Mouse (Mus musculus) liver, embryonic 11.5 days (tissue): ENCODE data around the gene Fkbp7. TPM values are rescaled to one million over a fixed set of nuclear protein-coding genes. Genes with fewer than 3 reads are reported as not detected.
A peak's percentile ranks its signal among the peaks of the same experiment; 100 is the strongest.

Experiments
- ATAC-seq: fragments of 200-750 bp; cut with Nextera tagmentation; replicated peaks from 2 replicates; pipeline ENCODE4 v1.8.0; 2017; ENCODE audit warnings: moderate number of reproducible peaks, mild to moderate bottlenecking, moderate TSS enrichment, moderate library complexity; ENCODE audit not compliant: low FRiP score
- DNase-seq: peaks from one replicate; pipeline ENCODE4 v3.0.0-alpha.2; 2017; ENCODE audit warnings: low spot score
- H3K27ac ChIP-seq: fragments of 300-500 bp; sonication (generic); 2 replicates; pipeline ENCODE4 v1.5.1; 2014; ENCODE audit warnings: mild to moderate bottlenecking, low read depth, low read length, control low read depth
- H3K27me3 ChIP-seq: fragments of 300-500 bp; sonication (generic); replicated peaks from 2 replicates; pipeline ENCODE4 v1.6.1; 2014; ENCODE audit warnings: low read length, mixed read lengths; ENCODE audit not compliant: control insufficient read depth, insufficient read depth
- H3K36me3 ChIP-seq: fragments of 300-500 bp; sonication (generic); 2 replicates; pipeline ENCODE4 v1.6.1; 2014; ENCODE audit warnings: mild to moderate bottlenecking, low read length, moderate library complexity, mixed read lengths; ENCODE audit not compliant: control insufficient read depth, insufficient read depth
- H3K4me1 ChIP-seq: fragments of 300-500 bp; sonication (generic); replicated peaks from 2 replicates; pipeline ENCODE4 v1.6.1; 2014; ENCODE audit warnings: low read length, mixed read lengths; ENCODE audit not compliant: control insufficient read depth, insufficient read depth
- H3K4me2 ChIP-seq: fragments of 300-500 bp; sonication (generic); 2 replicates; pipeline ENCODE4 v1.6.1; 2014; ENCODE audit warnings: mild to moderate bottlenecking, control low read depth, moderate library complexity
- H3K4me3 ChIP-seq: fragments of 300-500 bp; sonication (generic); 2 replicates; pipeline ENCODE4 v1.5.1; 2014; ENCODE audit warnings: low read depth, low read length, control low read depth
- H3K9ac ChIP-seq: fragments of 300-500 bp; sonication (generic); 2 replicates; pipeline ENCODE4 v1.6.1; 2014; ENCODE audit warnings: low read depth, low read length, control low read depth
- H3K9me3 ChIP-seq: fragments of 300-500 bp; sonication (generic); 2 replicates; pipeline ENCODE4 v1.6.1; 2016; ENCODE audit warnings: low read length, inconsistent platforms, mixed read lengths; ENCODE audit not compliant: control insufficient read depth
- WGBS: fragments of 180-500 bp; shearing (Covaris S2); extraction: QIAGEN DNeasy Blood & Tissue Kit; methylation state at CpG from one replicate; pipeline ENCODE4 v1.1.7; 2014; 5-methylcytosine and 5-hydroxymethylcytosine counted together
- polyA plus RNA-seq: library from polyadenylated mRNA; unstranded; fragments of >200 nt; fragmentation: Nextera tagmentation; extraction: Ambion mirVana; gene quantifications from 2 replicates; pipeline ENCODE4 v1.2.1, GENCODE M21; 2014

Fkbp7 gene
- polyA plus RNA-seq = 13.6 and 19.5 TPM in 2 replicates

- peak within 1 kb of the TSS; percentile 60 for H3K4me3 ChIP-seq
- H3K9me3 ChIP-seq = no peaks in the 10 kb centered on the region
- peak within 1 kb of the TSS; percentile 72 for H3K9ac ChIP-seq
- DNase-seq = peak; percentile 94
- no peaks in the 10 kb centered on the region for H3K36me3 ChIP-seq
- peak within 1 kb of the TSS; percentile 71 for H3K27ac ChIP-seq
- WGBS = under 1% methylated on average over 17 of the region's 17 CpGs
- H3K4me2 ChIP-seq = peak within 1 kb of the TSS; percentile 84
- H3K27me3 ChIP-seq = no peaks in the 10 kb centered on the region
- peaks cover 10% of the 10 kb centered on the region for H3K4me1 ChIP-seq
- ATAC-seq = peak; percentile 90
Measured at GRCm38 (mm10) chr2:76672966-76673392, at the start of gene Fkbp7. TSS of gene Fkbp7 (minus strand) at chr2:76673116.

DNA sequence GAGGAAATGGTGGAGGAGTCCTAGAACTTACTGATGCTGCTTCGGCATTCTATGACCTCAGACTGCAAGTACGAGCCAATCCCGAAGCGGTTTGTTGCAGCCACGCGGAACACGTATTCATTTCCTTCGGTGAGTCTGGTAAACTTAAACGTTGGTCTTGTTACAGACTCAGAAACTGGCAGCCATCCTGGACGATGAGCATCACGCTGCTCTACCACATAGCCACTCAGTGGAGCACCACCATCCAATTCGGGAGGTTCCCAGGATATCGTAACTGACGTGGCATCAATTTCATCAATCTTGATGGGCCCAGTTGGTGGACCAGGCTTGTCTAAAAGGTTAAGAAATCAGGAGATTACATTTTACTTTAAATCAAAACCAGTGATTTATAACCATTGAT, 46.7 kb upstream of the Fkbp7 start:
- DNase-seq = no peak
- no peak overlapping the region for H3K4me2 ChIP-seq
- H3K4me1 ChIP-seq = no peaks in the 10 kb centered on the region
- no peak overlapping the region for H3K27ac ChIP-seq
- H3K27me3 ChIP-seq = no peaks in the 10 kb centered on the region
- no peak overlapping the region for H3K9ac ChIP-seq
- H3K4me3 ChIP-seq = no peak overlapping the region
- H3K36me3 ChIP-seq = no peaks in the 10 kb centered on the region
- no peak for ATAC-seq
- H3K9me3 ChIP-seq = no peaks in the 10 kb centered on the region; the same call in 1 of the 2 replicates
- 95% methylated on average over 14 of the region's 14 CpGs for WGBS

DNA sequence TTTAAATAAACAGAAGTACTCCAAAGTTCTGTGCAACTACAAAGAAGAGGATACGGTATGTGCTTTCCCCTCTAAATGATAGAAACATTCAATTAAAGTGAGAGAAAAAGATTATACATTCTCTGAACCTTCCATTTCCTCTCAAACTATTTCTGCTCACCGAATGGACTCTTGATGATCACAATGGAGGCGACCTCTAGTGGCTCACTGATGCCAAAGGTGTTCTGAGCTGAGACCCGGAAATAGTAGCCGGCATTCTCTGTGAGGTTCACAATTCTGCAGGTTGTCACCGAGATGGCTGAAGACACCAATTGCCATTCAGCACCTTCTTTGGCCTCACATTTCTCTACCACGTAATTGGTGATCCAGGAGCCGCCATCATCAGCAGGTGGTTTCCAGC, 42.1 kb upstream of the Fkbp7 start:
- no peak overlapping the region for H3K27ac ChIP-seq
- 79% methylated on average over 8 of the region's 8 CpGs for WGBS
- H3K9me3 ChIP-seq = peaks cover 12% of the 10 kb centered on the region
- no peak for DNase-seq
- H3K36me3 ChIP-seq = no peaks in the 10 kb centered on the region; the same call in 1 of the 2 replicates
- H3K4me2 ChIP-seq = no peak overlapping the region
- no peak for ATAC-seq
- no peaks in the 10 kb centered on the region for H3K27me3 ChIP-seq
- no peak overlapping the region for H3K4me3 ChIP-seq
- H3K9ac ChIP-seq = no peak overlapping the region
- no peaks in the 10 kb centered on the region for H3K4me1 ChIP-seq

DNA sequence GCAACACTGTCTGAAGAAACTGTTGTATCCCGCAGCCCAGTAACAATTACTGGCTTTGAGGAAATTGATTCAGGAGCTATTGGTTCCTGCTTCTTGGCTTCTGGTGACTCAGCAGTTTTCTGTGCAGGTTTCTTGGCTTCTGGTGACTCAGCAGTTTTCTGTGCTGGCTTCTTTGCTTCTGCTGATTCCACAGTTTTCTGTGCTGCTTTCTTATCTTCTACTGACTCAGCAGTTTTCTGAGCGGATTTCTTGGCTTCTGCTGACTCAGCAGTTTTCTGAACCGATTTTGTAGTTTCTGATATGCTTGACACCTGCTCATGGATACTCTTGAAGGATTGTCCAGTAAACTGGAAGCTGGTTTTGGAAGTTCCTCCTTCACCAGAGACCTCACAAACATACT, 35.6 kb upstream of the Fkbp7 start:
- H3K27ac ChIP-seq = no peak overlapping the region
- H3K27me3 ChIP-seq = no peaks in the 10 kb centered on the region
- no peak for ATAC-seq
- no peak overlapping the region for H3K4me2 ChIP-seq
- no peak for DNase-seq
- 77% methylated on average over 3 of the region's 3 CpGs for WGBS
- no peak overlapping the region for H3K4me3 ChIP-seq
- peaks cover 18% of the 10 kb centered on the region for H3K9me3 ChIP-seq
- no peak overlapping the region for H3K9ac ChIP-seq
- no peaks in the 10 kb centered on the region for H3K4me1 ChIP-seq
- H3K36me3 ChIP-seq = peaks cover 8% of the 10 kb centered on the region; the same call in 1 of the 2 replicates

DNA sequence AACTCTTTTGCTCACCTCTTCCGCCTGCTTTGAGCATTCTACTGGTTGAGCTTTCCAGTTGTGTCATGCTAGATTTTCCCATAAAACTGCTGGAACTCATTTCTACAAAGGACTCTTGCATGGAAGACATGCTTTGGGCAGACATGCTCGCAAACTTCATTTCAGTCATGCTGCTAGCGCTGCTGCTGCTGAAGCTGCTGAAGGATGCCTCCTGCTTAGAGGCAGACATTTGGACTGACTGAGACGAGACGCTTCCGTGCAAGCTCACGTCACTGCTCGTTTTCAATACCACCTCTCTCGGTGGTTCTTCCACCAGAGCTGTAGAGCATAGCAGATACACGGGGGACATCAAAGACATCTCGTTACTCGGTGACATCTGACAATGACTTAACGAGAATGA, 32.7 kb upstream of the Fkbp7 start:
- DNase-seq (no peak), ATAC-seq (no peak)
- no peak overlapping the region for H3K4me3 ChIP-seq
- 92% methylated on average over 13 of the region's 13 CpGs for WGBS
- peaks cover 8% of the 10 kb centered on the region; the same call in 1 of the 2 replicates for H3K36me3 ChIP-seq
- H3K4me1 ChIP-seq = no peaks in the 10 kb centered on the region
- no peak overlapping the region for H3K4me2 ChIP-seq
- H3K27ac ChIP-seq = no peak overlapping the region
- no peaks in the 10 kb centered on the region for H3K27me3 ChIP-seq
- H3K9me3 ChIP-seq = peaks cover 12% of the 10 kb centered on the region
- no peak overlapping the region for H3K9ac ChIP-seq

DNA sequence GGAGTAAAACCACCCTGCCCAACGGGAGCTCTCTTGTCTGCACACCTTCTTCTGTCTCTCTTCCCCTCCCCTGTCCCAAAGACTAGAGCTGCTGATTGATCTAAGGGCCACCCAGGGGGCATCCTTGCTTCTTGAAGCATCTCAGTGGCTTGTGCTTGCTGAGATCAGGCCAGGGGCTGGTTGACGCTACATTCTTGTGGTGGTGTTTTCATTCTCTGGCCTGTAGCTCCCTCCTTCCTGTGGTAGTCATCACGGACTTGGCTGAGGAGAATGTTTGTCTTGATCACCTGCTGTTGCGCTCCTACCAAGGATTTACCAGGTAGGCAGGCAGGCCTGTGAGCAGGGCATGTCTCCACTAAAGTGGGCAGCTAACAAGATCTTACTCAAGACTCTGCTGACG, 29.8 kb upstream of the Fkbp7 start:
- Histone ChIP-seq H3K9ac (no peak overlapping the region), H3K9me3 (no peaks in the 10 kb centered on the region), H3K27ac (no peak overlapping the region), H3K36me3 (no peaks in the 10 kb centered on the region), H3K4me2 (no peak overlapping the region), H3K4me3 (no peak overlapping the region), H3K27me3 (no peaks in the 10 kb centered on the region), H3K4me1 (no peaks in the 10 kb centered on the region)
- 79% methylated on average over 5 of the region's 5 CpGs for WGBS
- no peak for ATAC-seq
- DNase-seq = no peak

GRCm38 (mm10) chr2:76702188-76702587, 29.3 kb upstream of the Fkbp7 start:
- H3K4me2 ChIP-seq = no peak overlapping the region
- H3K9ac ChIP-seq = no peak overlapping the region
- ATAC-seq = no peak
- no peaks in the 10 kb centered on the region for H3K27me3 ChIP-seq
- no peaks in the 10 kb centered on the region for H3K36me3 ChIP-seq
- H3K27ac ChIP-seq = no peak overlapping the region
- no peaks in the 10 kb centered on the region for H3K9me3 ChIP-seq
- 83% methylated on average over 3 of the region's 3 CpGs for WGBS
- H3K4me1 ChIP-seq = no peaks in the 10 kb centered on the region
- DNase-seq = no peak
- H3K4me3 ChIP-seq = no peak overlapping the region

DNA sequence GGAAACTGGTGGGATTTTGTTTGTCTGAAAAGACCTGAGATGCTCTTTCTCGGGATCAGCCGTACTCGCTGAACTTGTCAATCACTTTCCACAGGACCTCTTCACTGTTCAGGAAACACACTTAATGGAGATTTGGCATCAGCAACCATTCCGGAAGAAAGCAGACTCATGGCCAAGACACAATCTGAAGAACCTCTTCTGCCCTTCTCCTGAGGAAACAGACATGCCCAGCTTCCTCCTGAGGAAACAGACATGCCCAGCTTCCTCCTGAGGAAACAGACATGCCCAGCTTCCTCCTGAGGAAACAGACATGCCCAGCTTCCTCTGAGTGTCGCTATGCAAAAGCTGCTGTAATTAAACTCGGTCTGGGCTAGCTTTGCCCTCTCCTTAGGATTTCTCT, 22.4 kb upstream of the Fkbp7 start:
- Histone ChIP-seq H3K27ac (no peak overlapping the region), H3K9ac (no peak overlapping the region), H3K27me3 (no peaks in the 10 kb centered on the region), H3K4me1 (no peaks in the 10 kb centered on the region), H3K36me3 (peaks cover 15% of the 10 kb centered on the region; the same call in 1 of the 2 replicates), H3K9me3 (no peaks in the 10 kb centered on the region), H3K4me3 (no peak overlapping the region), H3K4me2 (no peak overlapping the region)
- WGBS = 67% methylated on average over 6 of the region's 6 CpGs
- ATAC-seq = no peak
- DNase-seq = no peak

GRCm38 (mm10) chr2:76693765-76694164, 20.8 kb upstream of the Fkbp7 start:
- no peak for ATAC-seq
- WGBS = 85% methylated on average over 5 of the region's 5 CpGs

More at GRCm38 (mm10) chr2:76693765-76694164, 20.8 kb upstream of the Fkbp7 start:
- Histone ChIP-seq H3K4me1 (no peaks in the 10 kb centered on the region), H3K36me3 (peaks cover 16% of the 10 kb centered on the region; the same call in 1 of the 2 replicates), H3K9ac (no peak overlapping the region), H3K27me3 (no peaks in the 10 kb centered on the region), H3K4me2 (no peak overlapping the region), H3K27ac (no peak overlapping the region), H3K4me3 (no peak overlapping the region), H3K9me3 (no peaks in the 10 kb centered on the region)
- DNase-seq = no peak
